Mouse (Mus musculus): ENCODE measurements at regions not wholly inside any gene's neighbourhood (a gene's known extent, or its start where the extent isn't known, plus 50 kb on each side); places are given as distances from the start of the nearest gene placed in this dataset.

- TF ChIP-seq CTCF (IDR thresholded peaks at IDR 0.05; ENCODE audit: low read depth) (no peak), EP300 (IDR thresholded peaks at IDR 0.05; ENCODE audit: low read depth) (no peak)
Observed at GRCm38 (mm10) chr15:38163721-38164120, 738.4 kb downstream of the 4930447A16Rik start.
